Mouse (Mus musculus) midbrain, embryonic 12.5 days (tissue): ENCODE results near the gene Swap70. TPM values are rescaled to one million over a fixed set of nuclear protein-coding genes. Genes with fewer than 3 reads are reported as not detected.
A peak's percentile ranks its signal among the peaks of the same experiment; 100 is the strongest.

Source experiments
- ATAC-seq: fragments of 200-750 bp; cut with Nextera tagmentation; 2 replicates; pipeline ENCODE4 v1.8.0; 2017; ENCODE audit warnings: low read depth, moderate TSS enrichment, moderate library complexity; ENCODE audit not compliant: low FRiP score
- H3K27ac ChIP-seq: fragments of 300-500 bp; sonication (generic); replicated peaks from 2 replicates; pipeline ENCODE4 v1.5.1; 2016; ENCODE audit warnings: mild to moderate bottlenecking
- H3K27me3 ChIP-seq: fragments of 300-500 bp; sonication (generic); 2 replicates; pipeline ENCODE4 v1.6.1; 2016; ENCODE audit warnings: mild to moderate bottlenecking
- H3K36me3 ChIP-seq: fragments of 300-500 bp; sonication (generic); 2 replicates; pipeline ENCODE4 v1.6.1; 2016
- H3K4me1 ChIP-seq: fragments of 300-500 bp; sonication (generic); 2 replicates; pipeline ENCODE4 v1.6.1; 2016
- H3K4me2 ChIP-seq: fragments of 300-500 bp; sonication (generic); replicated peaks from 2 replicates; pipeline ENCODE4 v1.6.1; 2016; ENCODE audit warnings: mild to moderate bottlenecking, moderate library complexity
- H3K4me3 ChIP-seq: fragments of 300-500 bp; sonication (generic); 2 replicates; pipeline ENCODE4 v1.5.1; 2016; ENCODE audit warnings: mild to moderate bottlenecking
- H3K9ac ChIP-seq: fragments of 300-500 bp; sonication (generic); replicated peaks from 2 replicates; pipeline ENCODE4 v1.6.1; 2016; ENCODE audit warnings: mild to moderate bottlenecking, moderate library complexity
- H3K9me3 ChIP-seq: fragments of 300-500 bp; sonication (generic); 2 replicates; pipeline ENCODE4 v1.6.1; 2016; ENCODE audit warnings: mild to moderate bottlenecking
- WGBS: fragments of 180-500 bp; shearing (Covaris S2); methylation state at CpG from one replicate; pipeline ENCODE4 v1.1.7; 2016; 5-methylcytosine and 5-hydroxymethylcytosine counted together
- polyA plus RNA-seq: library from polyadenylated mRNA; unstranded; fragments of >200 nt; fragmentation: Nextera tagmentation; extraction: Ambion mirVana; gene quantifications from 2 replicates; pipeline ENCODE4 v1.2.1, GENCODE M21; 2016

Swap70 gene
- polyA plus RNA-seq = 17.0 and 19.2 TPM in 2 replicates

GRCm38 (mm10) chr7:110221586-110222481 is at the start of gene Swap70:
Gene Swap70 (plus strand): TSS chr7:110221711.
- H3K27ac ChIP-seq = peak within 1 kb of the TSS; percentile 81
- H3K36me3 ChIP-seq = 0 out of 2 replicates have a peak, but pooled peaks cover 3% of the 10 kb centered on the region
- under 1% methylated on average over 73 of the region's 73 CpGs for WGBS
- H3K9me3 ChIP-seq = no peaks in the 10 kb centered on the region
- peak; percentile 99 for ATAC-seq
- H3K27me3 ChIP-seq = no peaks in the 10 kb centered on the region
- peak within 1 kb of the TSS; percentile 78 for H3K4me3 ChIP-seq
- H3K4me2 ChIP-seq = peak within 1 kb of the TSS; percentile 84
- H3K4me1 ChIP-seq = no peaks in the 10 kb centered on the region; the same call in 1 of the 2 replicates
- H3K9ac ChIP-seq = peak within 1 kb of the TSS; percentile 79

GRCm38 (mm10) chr7:110179208-110179607 is 42.3 kb upstream of the Swap70 start:
- ATAC-seq = no peak
- Histone ChIP-seq H3K9ac (no peak overlapping the region), H3K9me3 (no peaks in the 10 kb centered on the region), H3K4me3 (no peak overlapping the region), H3K27me3 (no peaks in the 10 kb centered on the region), H3K27ac (no peak overlapping the region), H3K4me1 (no peaks in the 10 kb centered on the region), H3K36me3 (no peaks in the 10 kb centered on the region), H3K4me2 (no peak overlapping the region)
- 93% methylated on average over 7 of the region's 7 CpGs for WGBS

GRCm38 (mm10) chr7:110180613-110181012 is 40.9 kb upstream of the Swap70 start:
- Histone ChIP-seq H3K9ac (no peak overlapping the region), H3K36me3 (no peaks in the 10 kb centered on the region), H3K27me3 (no peaks in the 10 kb centered on the region), H3K4me3 (no peak overlapping the region), H3K9me3 (no peaks in the 10 kb centered on the region), H3K4me2 (no peak overlapping the region), H3K4me1 (no peaks in the 10 kb centered on the region), H3K27ac (no peak overlapping the region)
- no peak for ATAC-seq

GRCm38 (mm10) chr7:110181446-110181845 is 40.1 kb upstream of the Swap70 start:
- no peaks in the 10 kb centered on the region for H3K9me3 ChIP-seq
- no peak overlapping the region for H3K27ac ChIP-seq
- no peaks in the 10 kb centered on the region for H3K27me3 ChIP-seq
- no peak for ATAC-seq
- H3K9ac ChIP-seq = no peak overlapping the region
- WGBS = 67% methylated on average over 8 of the region's 8 CpGs
- H3K4me3 ChIP-seq = no peak overlapping the region
- H3K4me2 ChIP-seq = no peak overlapping the region
- H3K4me1 ChIP-seq = no peaks in the 10 kb centered on the region
- no peaks in the 10 kb centered on the region for H3K36me3 ChIP-seq

- H3K4me1 ChIP-seq = no peaks in the 10 kb centered on the region
- WGBS = 82% methylated on average over 3 of the region's 3 CpGs
- no peaks in the 10 kb centered on the region for H3K36me3 ChIP-seq
- no peak overlapping the region for H3K4me2 ChIP-seq
- no peak overlapping the region for H3K4me3 ChIP-seq
- no peak overlapping the region for H3K27ac ChIP-seq
- ATAC-seq = no peak
- no peaks in the 10 kb centered on the region for H3K9me3 ChIP-seq
- no peaks in the 10 kb centered on the region for H3K27me3 ChIP-seq
- H3K9ac ChIP-seq = no peak overlapping the region
Measured at GRCm38 (mm10) chr7:110184608-110185007, 36.9 kb upstream of the Swap70 start.

GRCm38 (mm10) chr7:110189951-110190350 is 31.6 kb upstream of the Swap70 start:
- H3K4me3 ChIP-seq = no peak overlapping the region
- 64% methylated on average over 7 of the region's 7 CpGs for WGBS

GRCm38 (mm10) chr7:110193186-110193585 is 28.3 kb upstream of the Swap70 start:
- Histone ChIP-seq H3K4me2 (no peak overlapping the region), H3K9me3 (no peaks in the 10 kb centered on the region), H3K4me3 (no peak overlapping the region), H3K36me3 (no peaks in the 10 kb centered on the region), H3K27ac (no peak overlapping the region), H3K9ac (no peak overlapping the region), H3K27me3 (no peaks in the 10 kb centered on the region), H3K4me1 (no peaks in the 10 kb centered on the region)
- no peak for ATAC-seq
- WGBS = 95% methylated on average over 3 of the region's 3 CpGs

More at GRCm38 (mm10) chr7:110189951-110190350, 31.6 kb upstream of the Swap70 start:
- no peak for ATAC-seq
- no peaks in the 10 kb centered on the region for H3K9me3 ChIP-seq
- no peaks in the 10 kb centered on the region for H3K36me3 ChIP-seq
- H3K4me1 ChIP-seq = no peaks in the 10 kb centered on the region
- no peak overlapping the region for H3K27ac ChIP-seq
- no peak overlapping the region for H3K9ac ChIP-seq
- no peaks in the 10 kb centered on the region for H3K27me3 ChIP-seq
- H3K4me2 ChIP-seq = no peak overlapping the region

- no peak overlapping the region for H3K4me3 ChIP-seq
- no peak overlapping the region for H3K27ac ChIP-seq
- H3K4me2 ChIP-seq = no peak overlapping the region
- no peaks in the 10 kb centered on the region for H3K27me3 ChIP-seq
- H3K9me3 ChIP-seq = no peaks in the 10 kb centered on the region
- 92% methylated on average over 7 of the region's 7 CpGs for WGBS
- no peak overlapping the region for H3K9ac ChIP-seq
- no peaks in the 10 kb centered on the region for H3K4me1 ChIP-seq
- no peaks in the 10 kb centered on the region for H3K36me3 ChIP-seq
- ATAC-seq = no peak
Measured at GRCm38 (mm10) chr7:110197176-110197575, 24.3 kb upstream of the Swap70 start.

- Histone ChIP-seq H3K4me2 (no peak overlapping the region), H3K27me3 (no peaks in the 10 kb centered on the region), H3K36me3 (no peaks in the 10 kb centered on the region), H3K4me3 (no peak overlapping the region), H3K9ac (no peak overlapping the region), H3K4me1 (no peaks in the 10 kb centered on the region), H3K27ac (no peak overlapping the region), H3K9me3 (0 out of 2 replicates have a peak, but pooled peaks cover 5% of the 10 kb centered on the region)
- no peak for ATAC-seq
- 97% methylated on average over 6 of the region's 6 CpGs for WGBS
Measured at GRCm38 (mm10) chr7:110201933-110202332, 19.6 kb upstream of the Swap70 start.

- H3K4me2 ChIP-seq = no peak overlapping the region
- H3K36me3 ChIP-seq = no peaks in the 10 kb centered on the region
- no peaks in the 10 kb centered on the region for H3K4me1 ChIP-seq
- ATAC-seq = no peak
- H3K27me3 ChIP-seq = no peaks in the 10 kb centered on the region
- 0 out of 2 replicates have a peak, but pooled peaks cover 16% of the 10 kb centered on the region for H3K9me3 ChIP-seq
- H3K9ac ChIP-seq = no peak overlapping the region
- 87% methylated on average over 4 of the region's 4 CpGs for WGBS
- H3K27ac ChIP-seq = no peak overlapping the region
- H3K4me3 ChIP-seq = no peak overlapping the region
Measured at GRCm38 (mm10) chr7:110204208-110204607, 17.3 kb upstream of the Swap70 start.

- 82% methylated on average over 6 of the region's 6 CpGs for WGBS
- Histone ChIP-seq H3K4me1 (no peaks in the 10 kb centered on the region), H3K36me3 (no peaks in the 10 kb centered on the region), H3K9me3 (0 out of 2 replicates have a peak, but pooled peaks cover 16% of the 10 kb centered on the region), H3K4me3 (no peak overlapping the region), H3K27me3 (no peaks in the 10 kb centered on the region), H3K4me2 (no peak overlapping the region), H3K9ac (no peak overlapping the region), H3K27ac (no peak overlapping the region)
- no peak for ATAC-seq
Measured at GRCm38 (mm10) chr7:110208341-110208740, 13.2 kb upstream of the Swap70 start.

GRCm38 (mm10) chr7:110209422-110209821 is 12.1 kb upstream of the Swap70 start:
- H3K9ac ChIP-seq = no peak overlapping the region
- no peaks in the 10 kb centered on the region for H3K4me1 ChIP-seq
- H3K27ac ChIP-seq = no peak overlapping the region
- 84% methylated on average over 6 of the region's 6 CpGs for WGBS
- 0 out of 2 replicates have a peak, but pooled peaks cover 16% of the 10 kb centered on the region for H3K9me3 ChIP-seq
- no peaks in the 10 kb centered on the region for H3K27me3 ChIP-seq
- H3K4me2 ChIP-seq = no peak overlapping the region
- H3K4me3 ChIP-seq = no peak overlapping the region
- no peaks in the 10 kb centered on the region for H3K36me3 ChIP-seq
- ATAC-seq = no peak
